Mouse (Mus musculus): ENCODE measurements around the gene Ggt5. TPM values are rescaled to one million over a fixed set of nuclear protein-coding genes. Genes with fewer than 3 reads are reported as not detected.
"Not testable (repeated sequence)": the region's sequence is repeated elsewhere in the genome, so short reads cannot be mapped to it uniquely, and the experiment has no call there.

The Ggt5 gene
- polyA plus RNA-seq, 1 experiment from 2014 or later = 2.1 TPM

- WGBS = 80% methylated on average over 6 of the region's 6 CpGs
- H3K27me3 ChIP-seq (replicated peaks; ENCODE audit: control insufficient read depth, insufficient read depth, low read length) = no peaks in the 10 kb centered on the region
- H3K4me1 ChIP-seq (ENCODE audit: control insufficient read depth, insufficient read depth, low read length) = peaks cover 2% of the 10 kb centered on the region; the same call in 1 of the 2 replicates
- no peak overlapping the region for H3K9ac ChIP-seq (ENCODE audit: low read length)
- ATAC-seq = no peak
- H3K4me3 ChIP-seq (ENCODE audit: low read depth, low read length) = no peak overlapping the region
- H3K4me2 ChIP-seq (ENCODE audit: low read length) = no peak overlapping the region
- H3K27ac ChIP-seq (ENCODE audit: low read depth, low read length) = no peak overlapping the region
- no peaks in the 10 kb centered on the region for H3K9me3 ChIP-seq (replicated peaks; ENCODE audit: control insufficient read depth, low read length)
- no peak for DNase-seq (ENCODE audit: low spot score)
- H3K36me3 ChIP-seq (ENCODE audit: control insufficient read depth, insufficient read depth, low read length) = no peaks in the 10 kb centered on the region
Observed at GRCm38 (mm10) chr10:75565436-75565835, 23.7 kb upstream of the Ggt5 start.

GRCm38 (mm10) chr10:75565906-75566305 lies 23.2 kb upstream of the Ggt5 start:
- Histone ChIP-seq H3K9me3 (replicated peaks; ENCODE audit: control insufficient read depth, low read length) (no peaks in the 10 kb centered on the region), H3K4me1 (ENCODE audit: control insufficient read depth, insufficient read depth, low read length) (no peaks in the 10 kb centered on the region), H3K4me2 (ENCODE audit: low read length) (no peak overlapping the region), H3K27ac (ENCODE audit: low read depth, low read length) (no peak overlapping the region), H3K4me3 (ENCODE audit: low read depth, low read length) (no peak overlapping the region), H3K27me3 (replicated peaks; ENCODE audit: control insufficient read depth, insufficient read depth, low read length) (no peaks in the 10 kb centered on the region), H3K9ac (ENCODE audit: low read length) (no peak overlapping the region), H3K36me3 (ENCODE audit: control insufficient read depth, insufficient read depth, low read length) (no peaks in the 10 kb centered on the region)
- no peak for ATAC-seq
- WGBS = 88% methylated on average over 7 of the region's 7 CpGs
- DNase-seq (ENCODE audit: low spot score) = no peak

GRCm38 (mm10) chr10:75566321-75566720 lies 22.8 kb upstream of the Ggt5 start:
- ATAC-seq = no peak
- Histone ChIP-seq H3K27ac (ENCODE audit: low read depth, low read length) (no peak overlapping the region), H3K4me3 (ENCODE audit: low read depth, low read length) (no peak overlapping the region), H3K4me1 (ENCODE audit: control insufficient read depth, insufficient read depth, low read length) (no peaks in the 10 kb centered on the region), H3K27me3 (replicated peaks; ENCODE audit: control insufficient read depth, insufficient read depth, low read length) (no peaks in the 10 kb centered on the region), H3K9ac (ENCODE audit: low read length) (no peak overlapping the region), H3K36me3 (ENCODE audit: control insufficient read depth, insufficient read depth, low read length) (no peaks in the 10 kb centered on the region), H3K4me2 (ENCODE audit: low read length) (no peak overlapping the region), H3K9me3 (replicated peaks; ENCODE audit: control insufficient read depth, low read length) (no peaks in the 10 kb centered on the region)
- 89% methylated on average over 5 of the region's 5 CpGs for WGBS
- DNase-seq (ENCODE audit: low spot score) = no peak

- not testable (repeated sequence) for H3K27ac ChIP-seq (ENCODE audit: low read depth, low read length); DNase-seq (ENCODE audit: low spot score); H3K27me3 ChIP-seq (replicated peaks; ENCODE audit: control insufficient read depth, insufficient read depth, low read length); H3K9me3 ChIP-seq (replicated peaks; ENCODE audit: control insufficient read depth, low read length); H3K36me3 ChIP-seq (ENCODE audit: control insufficient read depth, insufficient read depth, low read length); H3K9ac ChIP-seq (ENCODE audit: low read length); H3K4me3 ChIP-seq (ENCODE audit: low read depth, low read length); H3K4me2 ChIP-seq (ENCODE audit: low read length); ATAC-seq; H3K4me1 ChIP-seq (ENCODE audit: control insufficient read depth, insufficient read depth, low read length)
- 82% methylated on average over 2 of the region's 2 CpGs for WGBS
Observed at GRCm38 (mm10) chr10:75566765-75567164, 22.4 kb upstream of the Ggt5 start.

GRCm38 (mm10) chr10:75568029-75568428 lies 21.1 kb upstream of the Ggt5 start:
- ATAC-seq (no peak), DNase-seq (ENCODE audit: low spot score) (no peak)
- no peak overlapping the region for H3K27ac ChIP-seq (ENCODE audit: low read depth, low read length)
- no peaks in the 10 kb centered on the region for H3K27me3 ChIP-seq (replicated peaks; ENCODE audit: control insufficient read depth, insufficient read depth, low read length)
- H3K4me2 ChIP-seq (ENCODE audit: low read length) = no peak overlapping the region
- H3K4me1 ChIP-seq (ENCODE audit: control insufficient read depth, insufficient read depth, low read length) = no peaks in the 10 kb centered on the region
- no peak overlapping the region for H3K4me3 ChIP-seq (ENCODE audit: low read depth, low read length)
- no peaks in the 10 kb centered on the region for H3K36me3 ChIP-seq (ENCODE audit: control insufficient read depth, insufficient read depth, low read length)
- H3K9me3 ChIP-seq (replicated peaks; ENCODE audit: control insufficient read depth, low read length) = no peaks in the 10 kb centered on the region
- 37% methylated on average over 5 of the region's 5 CpGs for WGBS
- H3K9ac ChIP-seq (ENCODE audit: low read length) = no peak overlapping the region

GRCm38 (mm10) chr10:75568441-75568840 lies 20.7 kb upstream of the Ggt5 start:
- no peak overlapping the region for H3K27ac ChIP-seq (ENCODE audit: low read depth, low read length)
- H3K4me1 ChIP-seq (ENCODE audit: control insufficient read depth, insufficient read depth, low read length) = no peaks in the 10 kb centered on the region
- no peaks in the 10 kb centered on the region for H3K36me3 ChIP-seq (ENCODE audit: control insufficient read depth, insufficient read depth, low read length)
- no peak for DNase-seq (ENCODE audit: low spot score)
- ATAC-seq = no peak
- H3K4me3 ChIP-seq (ENCODE audit: low read depth, low read length) = no peak overlapping the region
- no peaks in the 10 kb centered on the region for H3K9me3 ChIP-seq (replicated peaks; ENCODE audit: control insufficient read depth, low read length)
- H3K4me2 ChIP-seq (ENCODE audit: low read length) = no peak overlapping the region
- no peaks in the 10 kb centered on the region for H3K27me3 ChIP-seq (replicated peaks; ENCODE audit: control insufficient read depth, insufficient read depth, low read length)
- 6% methylated on average over 11 of the region's 11 CpGs for WGBS
- H3K9ac ChIP-seq (ENCODE audit: low read length) = no peak overlapping the region

GRCm38 (mm10) chr10:75568851-75569250 lies 20.3 kb upstream of the Ggt5 start:
- no peaks in the 10 kb centered on the region for H3K36me3 ChIP-seq (ENCODE audit: control insufficient read depth, insufficient read depth, low read length)
- no peak overlapping the region for H3K9ac ChIP-seq (ENCODE audit: low read length)
- no peak overlapping the region for H3K4me3 ChIP-seq (ENCODE audit: low read depth, low read length)
- 26% methylated on average over 4 of the region's 4 CpGs for WGBS
- H3K27me3 ChIP-seq (replicated peaks; ENCODE audit: control insufficient read depth, insufficient read depth, low read length) = no peaks in the 10 kb centered on the region
- H3K4me2 ChIP-seq (ENCODE audit: low read length) = no peak overlapping the region
- no peaks in the 10 kb centered on the region for H3K9me3 ChIP-seq (replicated peaks; ENCODE audit: control insufficient read depth, low read length)
- no peaks in the 10 kb centered on the region for H3K4me1 ChIP-seq (ENCODE audit: control insufficient read depth, insufficient read depth, low read length)
- no peak for ATAC-seq
- no peak overlapping the region for H3K27ac ChIP-seq (ENCODE audit: low read depth, low read length)
- DNase-seq (ENCODE audit: low spot score) = no peak

GRCm38 (mm10) chr10:75570981-75571657 lies 18.0 kb upstream of the Ggt5 start:
- Histone ChIP-seq H3K4me2 (ENCODE audit: low read length) (no peak overlapping the region), H3K27ac (ENCODE audit: low read depth, low read length) (no peak overlapping the region), H3K4me1 (ENCODE audit: control insufficient read depth, insufficient read depth, low read length) (no peaks in the 10 kb centered on the region), H3K9ac (ENCODE audit: low read length) (no peak overlapping the region), H3K36me3 (ENCODE audit: control insufficient read depth, insufficient read depth, low read length) (no peaks in the 10 kb centered on the region), H3K27me3 (replicated peaks; ENCODE audit: control insufficient read depth, insufficient read depth, low read length) (no peaks in the 10 kb centered on the region), H3K9me3 (replicated peaks; ENCODE audit: control insufficient read depth, low read length) (no peaks in the 10 kb centered on the region), H3K4me3 (ENCODE audit: low read depth, low read length) (no peak overlapping the region)
- DNase-seq (ENCODE audit: low spot score) (no peak), ATAC-seq (no peak)
- WGBS = 27% methylated on average over 10 of the region's 10 CpGs

GRCm38 (mm10) chr10:75571937-75572336 lies 17.2 kb upstream of the Ggt5 start:
- no peak overlapping the region for H3K27ac ChIP-seq (ENCODE audit: low read depth, low read length)
- 39% methylated on average over 9 of the region's 9 CpGs for WGBS
- ATAC-seq = no peak
- no peak overlapping the region for H3K4me2 ChIP-seq (ENCODE audit: low read length)
- H3K9ac ChIP-seq (ENCODE audit: low read length) = no peak overlapping the region
- no peak for DNase-seq (ENCODE audit: low spot score)
- H3K4me1 ChIP-seq (ENCODE audit: control insufficient read depth, insufficient read depth, low read length) = no peaks in the 10 kb centered on the region
- no peaks in the 10 kb centered on the region for H3K27me3 ChIP-seq (replicated peaks; ENCODE audit: control insufficient read depth, insufficient read depth, low read length)
- H3K4me3 ChIP-seq (ENCODE audit: low read depth, low read length) = no peak overlapping the region
- H3K9me3 ChIP-seq (replicated peaks; ENCODE audit: control insufficient read depth, low read length) = no peaks in the 10 kb centered on the region
- no peaks in the 10 kb centered on the region for H3K36me3 ChIP-seq (ENCODE audit: control insufficient read depth, insufficient read depth, low read length)

All from forebrain, embryonic 14.5 days (tissue).